Mouse (Mus musculus): ENCODE results near the gene Vwa8. TPM values are rescaled to one million over a fixed set of nuclear protein-coding genes. Genes with fewer than 3 reads are reported as not detected.

Gene Vwa8
- total RNA-seq, 1 experiment from 2014 or later, result 8.4 TPM

DNA sequence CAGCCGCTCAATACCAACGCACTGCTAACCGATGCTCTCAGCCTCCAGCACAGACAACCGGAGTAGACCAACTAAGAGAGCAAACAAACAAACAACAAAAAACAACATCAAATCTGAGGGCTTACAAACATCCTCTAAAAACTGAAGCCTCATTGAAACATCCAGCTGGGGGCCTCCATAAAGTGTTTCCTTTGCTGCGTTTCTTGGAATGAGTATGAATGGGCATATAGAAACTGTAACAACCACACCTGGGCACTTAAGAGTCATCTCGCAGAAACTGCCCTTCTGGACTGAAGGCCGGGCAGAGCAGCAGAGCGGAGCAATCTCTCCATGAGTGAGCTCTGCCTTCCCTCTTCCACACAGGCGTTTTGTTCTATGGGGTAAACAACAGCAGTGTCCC is 186.7 kb downstream of the Vwa8 start:
- ATAC-seq (replicated peaks; ENCODE audit: insufficient number of reproducible peaks, low FRiP score, low TSS enrichment, poor library complexity, severe bottlenecking), result no peak

DNA sequence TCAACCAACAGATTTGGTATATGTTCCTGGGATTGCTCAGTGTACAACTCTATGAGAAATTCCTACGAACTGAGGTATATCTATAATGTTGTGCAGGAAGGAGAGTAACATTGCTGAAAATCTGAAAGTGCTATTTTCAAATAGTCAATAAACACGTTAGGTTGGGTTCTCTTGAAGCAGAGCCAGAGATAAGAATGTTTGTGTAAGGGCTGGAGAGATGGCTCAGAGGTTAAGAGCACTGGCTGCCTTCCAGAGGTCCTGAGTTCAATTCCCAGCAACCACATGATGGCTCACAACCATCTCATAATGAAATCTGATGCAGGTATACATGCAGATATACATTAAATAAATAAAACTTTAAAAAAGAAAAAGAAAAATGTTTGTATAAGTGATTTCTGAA is 198.3 kb downstream of the Vwa8 start:
- ATAC-seq (replicated peaks; ENCODE audit: insufficient number of reproducible peaks, low FRiP score, low TSS enrichment, poor library complexity, severe bottlenecking), result no peak

DNA sequence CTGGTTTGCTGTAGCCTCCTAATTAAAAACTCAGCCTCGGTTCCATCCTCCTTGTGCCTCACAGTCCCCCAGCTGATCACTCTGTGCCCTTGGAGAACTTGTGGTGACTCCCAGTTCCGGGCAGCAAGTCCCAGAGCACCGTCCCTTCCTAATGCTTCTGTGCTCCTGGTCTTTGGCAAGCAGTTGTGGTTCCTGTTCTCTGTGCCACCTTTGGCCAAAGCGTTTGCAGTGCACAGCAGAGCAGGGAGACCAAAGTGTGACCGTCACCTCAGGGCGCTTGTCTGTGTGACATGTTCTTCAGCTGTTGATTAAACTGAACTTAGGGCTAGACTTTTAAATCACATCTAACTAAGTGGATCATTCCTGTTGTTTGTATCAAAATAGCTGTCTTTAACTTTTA is 199.1 kb downstream of the Vwa8 start:
- ATAC-seq (replicated peaks; ENCODE audit: insufficient number of reproducible peaks, low FRiP score, low TSS enrichment, poor library complexity, severe bottlenecking), result no peak

DNA sequence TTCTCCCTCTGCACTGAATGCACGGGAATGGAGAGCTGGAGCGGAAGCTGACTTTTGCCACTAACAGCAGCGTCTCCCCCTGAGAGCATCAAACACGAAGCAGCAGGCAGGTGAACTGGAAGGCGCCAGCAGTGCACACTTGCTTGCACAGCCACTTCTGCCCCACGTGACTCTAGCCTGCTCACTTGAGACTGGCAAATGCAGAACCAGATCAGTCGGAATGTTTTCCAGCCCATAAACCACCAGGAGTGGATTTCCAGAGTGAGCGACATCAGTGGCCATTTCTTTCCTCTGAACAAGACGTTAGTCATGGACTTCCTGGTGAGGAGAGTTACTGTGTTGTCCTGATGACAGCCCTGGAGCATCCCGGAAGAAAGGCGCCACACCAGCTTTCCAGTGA is 200.7 kb downstream of the Vwa8 start:
- no peak for ATAC-seq (replicated peaks; ENCODE audit: insufficient number of reproducible peaks, low FRiP score, low TSS enrichment, poor library complexity, severe bottlenecking)

DNA sequence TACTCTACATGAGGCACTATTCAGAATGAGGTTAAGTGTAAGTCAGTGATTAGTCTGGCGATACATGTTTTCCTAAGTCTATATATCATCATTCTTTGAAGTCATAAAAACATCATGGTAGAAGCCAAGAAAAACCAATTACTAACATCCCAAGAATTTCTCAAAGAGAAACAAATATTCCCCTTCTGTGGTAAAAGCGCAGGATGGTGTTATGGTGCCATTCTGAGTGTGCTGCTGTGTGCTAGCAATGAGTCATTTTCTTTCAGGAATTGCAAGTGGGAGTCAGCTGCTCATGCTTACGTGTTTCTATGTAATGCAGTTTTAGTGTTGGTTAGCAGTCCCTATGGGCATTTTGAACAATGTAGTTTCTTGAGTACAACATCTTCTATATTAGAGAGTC is 216.8 kb downstream of the Vwa8 start:
- no peak for ATAC-seq (replicated peaks; ENCODE audit: insufficient number of reproducible peaks, low FRiP score, low TSS enrichment, poor library complexity, severe bottlenecking)

DNA sequence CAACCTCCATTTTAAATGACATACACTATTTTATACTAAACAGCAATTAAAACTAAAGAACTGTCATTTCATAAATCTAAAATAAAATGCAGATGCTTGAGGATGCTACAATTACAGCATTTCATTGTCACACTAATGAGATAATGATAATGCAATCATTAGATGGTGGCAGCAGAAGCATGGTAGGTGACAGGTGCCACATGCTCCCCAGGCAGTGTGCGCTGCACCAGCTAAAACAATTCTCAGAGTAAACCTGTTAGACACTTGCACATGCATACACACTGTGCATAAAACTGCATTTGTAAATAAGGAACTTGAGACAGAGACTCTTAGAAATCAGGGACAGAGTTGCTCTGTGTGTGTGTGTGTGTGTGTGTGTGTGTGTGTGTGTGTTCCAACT is 220.7 kb downstream of the Vwa8 start:
- ATAC-seq (replicated peaks; ENCODE audit: insufficient number of reproducible peaks, low FRiP score, low TSS enrichment, poor library complexity, severe bottlenecking), result no peak

DNA sequence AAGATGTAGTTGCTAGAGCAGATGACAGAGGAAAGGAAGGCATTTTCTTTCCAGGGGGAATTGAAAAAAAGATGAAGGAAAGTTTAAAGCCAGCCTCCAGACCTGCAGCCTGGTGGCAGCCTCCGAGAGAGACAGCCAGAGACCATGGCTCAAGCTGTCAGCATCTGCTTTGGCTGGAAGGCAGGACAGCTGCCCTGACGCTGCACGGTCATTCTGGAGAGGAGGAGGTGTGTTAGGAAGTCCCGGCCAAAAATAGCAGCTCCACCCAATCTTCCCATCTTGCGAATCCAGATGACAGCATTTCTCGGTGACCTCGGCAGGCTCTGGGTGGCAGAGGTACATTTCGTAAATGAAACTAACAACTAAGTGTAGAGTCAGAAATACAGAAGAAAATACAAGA is 225.9 kb downstream of the Vwa8 start:
- ATAC-seq (replicated peaks; ENCODE audit: insufficient number of reproducible peaks, low FRiP score, low TSS enrichment, poor library complexity, severe bottlenecking), result no peak

DNA sequence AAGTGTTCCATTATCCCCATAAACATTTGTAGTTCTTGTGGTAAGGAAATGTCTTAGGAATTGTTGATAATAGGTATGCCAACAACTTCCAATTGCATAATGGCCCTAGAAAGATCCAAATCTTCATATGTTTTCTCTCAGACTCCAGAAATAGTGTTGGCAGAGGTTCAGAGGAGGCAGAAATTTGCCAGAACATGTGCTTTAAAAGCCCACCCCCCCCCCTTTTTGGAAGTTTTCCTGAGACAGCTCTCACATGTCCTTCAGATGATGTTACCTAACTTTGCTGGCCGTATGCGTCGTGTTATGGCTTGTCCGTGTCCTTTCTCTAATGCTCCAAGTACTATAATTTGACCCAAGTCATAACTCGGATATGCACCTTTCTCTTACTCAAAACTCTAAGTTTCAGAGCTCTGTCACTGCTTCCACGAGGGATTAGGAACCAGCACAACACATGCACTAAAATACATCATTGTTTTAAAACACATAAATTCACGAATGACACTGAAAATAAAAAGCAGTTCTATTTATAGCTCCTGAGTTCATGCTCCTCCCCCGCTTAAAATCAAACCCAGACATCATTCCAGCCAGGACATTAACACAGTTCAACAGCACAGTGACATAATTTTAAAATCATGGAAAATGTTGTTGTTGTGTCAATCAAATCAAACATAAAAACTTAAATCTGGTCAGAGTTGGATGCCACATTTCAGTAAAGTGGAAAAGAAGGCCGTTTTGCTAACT is 227.9 kb downstream of the Vwa8 start:
- no peak for ATAC-seq (replicated peaks; ENCODE audit: insufficient number of reproducible peaks, low FRiP score, low TSS enrichment, poor library complexity, severe bottlenecking)

DNA sequence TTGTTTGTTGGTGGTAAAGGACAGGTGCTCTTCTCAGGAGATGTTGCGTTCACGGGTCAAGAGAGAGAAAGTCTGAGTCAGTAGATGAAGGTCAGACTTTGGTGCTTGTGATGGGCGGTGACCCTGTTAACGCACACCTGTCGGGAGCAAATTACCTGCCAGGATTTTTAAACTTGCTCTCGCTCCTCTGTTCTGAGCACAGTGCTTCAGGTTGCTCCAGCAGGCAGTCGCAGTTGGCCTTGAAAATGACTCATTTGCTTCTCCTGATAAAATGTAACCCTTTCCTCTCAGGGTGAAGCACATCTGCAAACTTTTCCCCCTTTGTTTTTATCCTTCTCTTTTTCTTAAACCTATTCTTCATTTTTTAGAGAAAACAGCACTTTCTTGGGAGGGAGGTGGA is 234.7 kb downstream of the Vwa8 start:
- ATAC-seq (replicated peaks; ENCODE audit: insufficient number of reproducible peaks, low FRiP score, low TSS enrichment, poor library complexity, severe bottlenecking), result no peak

DNA sequence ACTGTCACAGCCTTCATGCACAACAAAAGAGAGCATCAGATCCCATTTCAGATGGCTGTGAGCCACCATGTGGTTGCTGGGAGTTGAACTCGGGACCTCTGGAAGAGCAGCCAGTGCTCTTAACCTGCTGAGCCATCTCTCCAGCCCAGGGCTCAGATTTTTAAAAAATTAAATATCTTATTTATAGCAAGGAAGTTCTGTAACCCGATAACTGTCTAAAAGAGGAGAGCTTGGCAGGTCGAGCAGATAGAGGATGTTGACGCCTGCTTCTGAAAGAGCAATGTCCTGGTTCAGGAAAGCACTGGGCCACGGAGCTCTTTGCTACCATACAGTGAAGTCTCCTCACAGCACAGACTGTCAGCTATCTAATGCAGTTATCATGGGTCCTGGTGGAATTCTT is 237.2 kb downstream of the Vwa8 start:
- no peak for ATAC-seq (replicated peaks; ENCODE audit: insufficient number of reproducible peaks, low FRiP score, low TSS enrichment, poor library complexity, severe bottlenecking)

DNA sequence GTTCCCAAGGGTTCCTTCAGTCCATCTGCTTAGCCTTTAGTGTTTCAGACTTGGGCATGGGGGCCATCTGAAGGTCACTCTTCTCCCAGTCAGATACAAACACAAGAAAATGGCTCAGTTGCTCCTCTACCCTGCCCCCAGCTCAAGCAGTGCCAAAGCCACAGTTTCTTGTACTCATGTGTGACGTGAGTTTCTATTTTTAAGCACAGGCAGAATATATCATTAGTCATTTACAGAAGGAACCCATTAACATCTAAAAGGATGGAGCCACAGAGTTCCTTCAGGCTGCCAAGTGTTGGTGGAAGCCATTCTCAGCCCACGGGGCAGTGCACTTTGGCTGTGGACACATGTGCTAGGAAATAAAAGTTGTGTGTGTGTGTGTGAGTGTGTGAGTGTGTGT is 240.6 kb downstream of the Vwa8 start:
- no peak for ATAC-seq (replicated peaks; ENCODE audit: insufficient number of reproducible peaks, low FRiP score, low TSS enrichment, poor library complexity, severe bottlenecking)

DNA sequence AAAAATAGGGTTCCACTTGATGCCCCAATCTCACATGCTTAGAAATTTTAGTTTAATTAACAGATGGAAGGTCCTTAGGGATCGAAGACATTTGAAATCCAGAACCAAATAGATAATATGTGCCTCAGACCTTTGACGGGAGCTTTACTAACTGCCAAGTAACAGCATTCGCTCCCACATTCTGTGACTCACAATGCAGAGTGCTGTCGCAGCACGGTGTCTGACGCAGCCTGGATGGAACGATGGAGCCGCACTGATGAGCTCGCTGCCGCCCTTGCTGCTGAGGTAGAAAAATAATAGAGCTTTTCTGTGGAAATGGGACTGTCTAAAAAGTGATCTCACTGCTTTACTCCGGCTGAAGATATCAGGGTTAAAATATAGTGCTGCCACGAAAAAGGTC is 248.3 kb downstream of the Vwa8 start:
- no peak for ATAC-seq (replicated peaks; ENCODE audit: insufficient number of reproducible peaks, low FRiP score, low TSS enrichment, poor library complexity, severe bottlenecking)

DNA sequence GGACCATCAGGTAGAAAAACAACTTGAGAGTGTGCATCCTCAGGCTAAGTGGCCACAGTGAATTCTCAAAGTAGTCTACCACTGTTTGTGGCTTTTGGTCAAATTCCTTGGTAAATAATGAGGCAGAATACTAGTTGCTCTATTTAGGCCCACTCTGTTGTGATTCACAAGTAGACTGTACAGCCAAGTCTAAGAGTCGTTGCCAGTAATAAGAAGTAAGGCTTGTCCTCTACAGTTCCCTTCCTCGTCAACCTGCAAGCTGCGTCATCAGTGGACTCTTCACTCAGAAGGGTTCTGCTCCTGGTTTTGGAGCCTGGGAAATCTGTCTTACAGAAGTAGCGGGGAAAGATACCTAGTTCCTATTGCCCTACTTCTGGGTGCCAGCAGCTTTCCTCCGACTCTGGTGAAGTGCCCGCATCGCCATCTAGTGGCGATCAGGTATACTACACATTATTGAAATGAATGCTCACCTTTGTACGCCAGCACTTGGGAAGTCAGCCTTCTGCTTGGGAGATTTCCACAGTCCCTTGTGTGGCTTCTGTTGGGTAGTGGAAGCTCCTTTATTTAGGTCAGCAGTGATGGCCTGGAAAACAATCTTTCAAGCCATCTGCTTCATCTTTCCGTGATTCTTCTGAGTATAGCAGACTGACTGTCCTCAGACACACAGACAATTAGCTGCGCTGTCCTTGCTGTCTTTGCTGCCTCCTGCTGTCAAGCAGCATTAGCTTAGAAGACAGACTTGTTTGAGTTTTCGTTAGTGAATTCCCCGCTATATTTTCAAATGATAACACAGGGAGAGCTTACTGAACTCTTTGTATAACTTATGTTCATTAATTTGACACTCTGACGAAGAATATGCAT is 258.0 kb downstream of the Vwa8 start:
- ATAC-seq (replicated peaks; ENCODE audit: insufficient number of reproducible peaks, low FRiP score, low TSS enrichment, poor library complexity, severe bottlenecking), result peak; percentile 72

DNA sequence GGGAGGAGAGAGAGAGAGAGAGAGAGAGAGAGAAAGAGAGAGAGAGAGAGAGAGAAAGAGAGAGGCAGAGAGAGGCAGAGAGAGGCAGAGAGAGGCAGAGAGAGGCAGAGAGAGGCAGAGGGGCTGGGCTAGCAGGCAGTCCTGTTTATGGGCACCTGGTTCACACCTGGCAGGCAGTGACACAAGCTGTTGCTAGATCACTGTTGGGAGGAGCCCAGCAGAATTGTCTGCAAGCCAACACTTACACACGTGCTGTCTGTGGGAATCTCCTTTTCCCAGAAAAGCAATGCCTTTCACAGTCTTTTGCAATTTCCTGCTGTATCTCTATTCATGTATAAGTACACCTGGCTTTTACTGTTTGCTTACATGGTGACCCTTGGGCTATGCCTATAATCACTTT is 260.5 kb downstream of the Vwa8 start:
- ATAC-seq (replicated peaks; ENCODE audit: insufficient number of reproducible peaks, low FRiP score, low TSS enrichment, poor library complexity, severe bottlenecking), result no peak

DNA sequence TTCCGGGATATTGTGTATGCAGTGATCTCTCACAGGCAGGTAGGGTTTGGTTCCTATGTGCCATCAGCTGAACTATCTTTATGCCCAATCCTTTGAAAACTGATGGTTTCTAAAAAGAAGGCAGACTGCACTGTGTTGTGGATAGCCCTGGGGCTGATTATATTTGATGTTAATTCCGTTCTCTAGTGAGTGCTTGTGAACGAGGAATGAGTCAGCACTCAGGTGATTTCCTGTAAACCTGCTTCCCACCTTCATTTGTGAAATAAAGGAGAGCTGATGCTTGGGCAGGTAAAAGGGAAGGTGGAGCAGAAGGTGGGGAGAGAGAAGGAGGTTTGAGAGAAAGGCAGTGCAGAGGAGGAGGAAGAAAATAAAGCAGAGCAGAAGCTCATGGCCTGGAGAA is 261.2 kb downstream of the Vwa8 start:
- no peak for ATAC-seq (replicated peaks; ENCODE audit: insufficient number of reproducible peaks, low FRiP score, low TSS enrichment, poor library complexity, severe bottlenecking)

DNA sequence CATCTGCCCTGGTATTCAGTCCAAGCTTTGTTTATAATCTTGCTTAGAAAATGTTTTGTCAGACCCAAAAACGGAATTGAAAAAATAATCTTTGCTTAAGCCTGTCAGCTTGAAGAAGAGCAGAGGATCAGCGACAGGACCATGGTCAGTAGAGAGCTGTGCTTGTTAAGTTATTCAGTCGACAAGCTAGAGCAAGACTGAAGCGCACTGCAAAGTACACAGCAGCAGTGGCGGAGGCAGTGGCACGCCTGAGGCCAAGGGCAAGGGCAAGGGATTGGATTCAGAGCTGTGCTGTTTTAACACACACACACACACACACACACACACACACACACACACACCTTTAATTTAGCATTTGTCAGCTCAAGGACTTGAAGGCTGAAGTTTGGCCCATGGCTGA is 263.2 kb downstream of the Vwa8 start:
- ATAC-seq (replicated peaks; ENCODE audit: insufficient number of reproducible peaks, low FRiP score, low TSS enrichment, poor library complexity, severe bottlenecking), result no peak

DNA sequence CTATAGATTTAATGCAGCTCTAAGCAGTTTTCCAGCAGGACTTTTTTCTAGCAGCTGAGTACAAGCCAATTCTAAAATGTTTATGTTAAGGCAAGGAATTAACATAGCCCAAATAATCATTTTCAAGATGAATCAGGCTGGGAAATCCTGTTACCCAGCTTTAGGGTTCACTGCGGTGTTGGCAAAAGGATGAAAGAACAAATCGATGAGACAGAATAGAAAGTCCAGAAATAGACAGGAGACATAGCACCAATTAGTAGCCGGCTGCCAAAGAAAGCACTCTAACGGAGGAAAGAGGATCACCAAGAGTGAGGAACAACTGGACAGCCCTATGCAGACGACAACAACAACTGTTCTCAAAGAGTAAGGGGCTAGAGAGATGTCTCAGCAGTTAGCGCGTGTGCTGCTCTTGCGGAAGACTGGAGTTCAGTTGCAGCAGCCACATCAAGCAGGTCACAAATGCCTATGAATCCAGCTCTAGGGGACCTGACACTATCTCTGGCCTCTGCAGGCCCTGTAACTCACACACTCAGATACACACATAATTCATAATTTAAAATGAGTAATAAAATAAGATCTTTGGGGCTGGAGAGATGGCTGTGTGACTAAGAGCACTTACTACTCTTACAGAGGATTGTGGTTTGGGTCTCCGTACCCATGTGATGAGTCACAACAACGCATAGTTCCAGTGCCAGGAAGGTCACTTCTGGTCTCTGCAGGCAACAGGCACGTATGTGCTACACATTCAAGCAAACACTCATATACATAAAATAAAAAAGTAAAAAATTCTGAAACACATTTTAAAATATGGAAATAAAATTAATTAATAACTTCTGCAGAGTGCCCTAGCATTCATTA is 265.9 kb downstream of the Vwa8 start:
- ATAC-seq (replicated peaks; ENCODE audit: insufficient number of reproducible peaks, low FRiP score, low TSS enrichment, poor library complexity, severe bottlenecking), result no peak

DNA sequence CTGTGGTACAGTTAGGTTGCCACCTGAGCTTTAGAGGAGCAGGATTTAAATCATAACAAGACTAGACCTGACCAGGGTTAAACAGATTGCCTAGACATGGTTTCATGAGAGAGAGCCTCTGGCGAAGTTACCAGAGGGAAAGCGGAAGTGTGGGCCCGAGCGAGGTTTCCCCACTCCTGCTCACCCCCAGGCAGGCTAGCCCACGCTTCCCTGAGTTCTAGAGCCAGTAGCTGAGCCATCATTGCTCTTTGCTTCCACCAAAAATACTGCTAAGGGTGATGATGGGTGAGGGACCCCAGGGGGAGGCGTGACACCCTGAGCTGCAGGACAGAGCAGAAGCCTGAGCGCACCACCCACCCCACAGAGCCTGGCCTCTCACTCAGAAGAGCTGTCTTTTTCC is 269.6 kb downstream of the Vwa8 start:
- peak; percentile 34; the same call in 1 of the 2 replicates for ATAC-seq (replicated peaks; ENCODE audit: insufficient number of reproducible peaks, low FRiP score, low TSS enrichment, poor library complexity, severe bottlenecking)

DNA sequence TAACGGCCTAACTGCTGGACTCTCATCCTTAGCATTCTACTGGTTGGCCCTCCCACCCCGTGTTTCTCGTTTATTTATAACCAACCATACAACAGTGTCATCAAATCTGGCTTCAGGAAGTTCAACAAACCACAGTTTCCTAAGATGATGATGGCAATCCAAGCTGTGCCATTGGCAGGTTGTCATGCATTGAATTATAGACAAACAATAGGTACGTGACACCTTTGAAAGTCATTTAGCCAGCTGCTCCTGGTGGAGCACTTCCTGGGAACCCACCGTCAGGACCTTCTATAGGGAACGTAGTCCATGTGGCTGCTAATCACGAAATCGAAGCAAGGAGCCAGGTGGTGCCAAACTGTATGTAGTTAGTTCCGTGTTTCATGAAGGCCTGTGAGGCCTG is 270.5 kb downstream of the Vwa8 start:
- no peak for ATAC-seq (replicated peaks; ENCODE audit: insufficient number of reproducible peaks, low FRiP score, low TSS enrichment, poor library complexity, severe bottlenecking)

All from monocyte, adult 5-6 weeks (primary cell).